Mouse (Mus musculus) fat pad, adult 2 months (tissue): Measurements from ENCODE around the gene Magel2.

Experiments
- DNase-seq: peaks from one replicate; pipeline ENCODE4 v3.0.0-alpha.2; 2011; ENCODE audit warnings: low read depth, low spot score; ENCODE audit errors: extremely low read depth

Magel2 gene

DNA sequence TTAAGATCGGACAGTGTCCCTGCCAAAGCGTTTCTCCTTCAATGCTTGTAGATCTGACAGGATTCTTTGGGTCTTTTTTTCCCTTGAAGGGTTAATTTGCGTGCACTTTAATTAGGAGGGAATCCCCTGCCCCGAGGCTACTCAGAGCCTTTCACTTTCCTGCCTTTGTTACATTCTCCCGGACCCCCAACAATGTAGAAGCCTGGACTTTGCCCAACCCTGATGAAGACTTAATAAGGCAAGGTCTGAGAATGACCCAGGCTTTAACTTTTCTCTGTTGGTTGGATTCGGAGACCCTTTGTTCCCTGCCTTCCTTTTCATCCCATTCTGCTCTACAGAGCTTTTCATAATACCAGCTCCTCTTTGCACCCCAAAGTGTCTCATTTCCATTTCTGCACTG lies 43.8 kb downstream of the Magel2 start:
- no peak for DNase-seq

GRCm38 (mm10) chr7:62423210-62423609 lies 46.4 kb downstream of the Magel2 start:
- DNase-seq, result no peak

DNA sequence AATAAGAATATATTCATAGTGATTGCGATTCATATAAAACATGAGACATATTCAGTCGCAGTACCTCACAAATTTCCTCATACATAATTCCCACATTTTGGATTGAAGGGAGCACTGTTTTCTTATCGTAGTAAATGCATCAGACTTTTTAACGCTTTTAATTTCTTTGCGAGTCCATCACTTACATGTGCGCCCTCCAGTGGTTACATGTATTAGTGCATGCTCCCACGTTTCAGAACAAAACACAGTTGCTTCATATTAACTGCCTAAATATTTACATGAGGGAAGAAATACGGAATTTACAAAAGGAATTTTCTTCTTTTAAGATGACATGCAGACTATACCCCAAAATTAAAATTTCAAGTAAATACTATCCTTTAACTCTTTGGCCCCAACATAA lies 51.5 kb downstream of the Magel2 start:
- no peak for DNase-seq
